Mouse (Mus musculus) lung, adult 2 months (tissue): ENCODE data around the gene Grm8. TPM values are rescaled to one million over a fixed set of nuclear protein-coding genes. Genes with fewer than 3 reads are reported as not detected.

Experiments
- DNase-seq: peaks from one replicate; pipeline ENCODE4 v3.0.0; 2022
- H3K4me1 ChIP-seq: fragments of 200-500 bp; 2 replicates; pipeline ENCODE4 v1.6.1; 2011; ENCODE audit warnings: low read length; ENCODE audit not compliant: control insufficient read depth, insufficient read depth
- H3K4me3 ChIP-seq: fragments of 200-500 bp; replicated peaks from 2 replicates; pipeline ENCODE3; 2011; ENCODE audit warnings: low read depth, mild to moderate bottlenecking, control low read depth, low read length; ENCODE audit errors: extremely low read depth
- CTCF ChIP-seq: fragments of 200-500 bp; IDR thresholded peaks from 2 replicates; pipeline ENCODE4 v1.5.1; 2011; ENCODE audit warnings: mild to moderate bottlenecking, low read length, control low read depth; ENCODE audit not compliant: insufficient read depth
- POLR2A ChIP-seq: fragments of 200-500 bp; IDR thresholded peaks from 2 replicates; pipeline ENCODE4 v1.6.1; 2011; ENCODE audit warnings: low read depth, mild to moderate bottlenecking, control low read depth, low read length, borderline replicate concordance; ENCODE audit errors: extremely low read depth
- WGBS: fragments of 180-500 bp; shearing (Covaris S2); methylation state at CpG from one replicate; pipeline ENCODE4 v1.1.7; 2018; 5-methylcytosine and 5-hydroxymethylcytosine counted together
- polyA plus RNA-seq: library from polyadenylated mRNA; depleted of rRNA; stranded (reverse); fragments of >200 nt; gene quantifications from 2 replicates; pipeline ENCODE4 v1.2.3, GENCODE M21; 2012

Grm8 gene
- polyA plus RNA-seq, 1 experiment, result not detected

DNA sequence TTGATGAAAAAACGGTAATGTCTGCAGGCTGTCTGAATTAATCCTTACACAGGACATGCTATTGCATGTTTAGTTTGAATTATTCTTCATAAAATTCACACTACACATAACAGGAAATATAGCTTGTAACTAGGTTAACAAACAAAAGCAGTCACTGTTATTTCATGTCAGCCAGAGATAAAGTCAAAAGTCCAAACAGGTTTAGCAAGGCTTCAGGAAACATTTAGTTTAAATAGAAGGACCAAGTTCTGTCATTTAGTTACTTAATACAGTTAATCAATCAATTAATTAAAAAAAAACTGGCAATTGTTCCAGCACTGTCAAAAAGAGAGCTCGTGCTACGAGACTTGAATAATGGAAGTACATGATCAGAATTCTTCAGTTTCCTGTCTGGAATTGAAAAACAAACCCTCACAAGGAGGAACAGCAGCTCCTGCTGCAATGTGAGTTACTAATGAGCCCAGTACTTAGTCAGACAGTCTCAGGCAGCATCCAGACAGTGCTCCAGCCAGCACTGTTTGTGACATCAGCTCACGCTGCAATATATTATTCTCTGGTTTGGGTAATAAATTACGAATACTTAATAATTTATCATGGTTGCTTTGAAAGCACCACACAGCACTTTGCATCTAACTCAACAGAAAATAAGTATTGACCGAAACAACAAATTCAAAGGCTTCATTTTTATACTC is 334.0 kb downstream of the Grm8 start:
- 62% methylated on average over 6 of the region's 6 CpGs for whole genome bisulfite sequencing

DNA sequence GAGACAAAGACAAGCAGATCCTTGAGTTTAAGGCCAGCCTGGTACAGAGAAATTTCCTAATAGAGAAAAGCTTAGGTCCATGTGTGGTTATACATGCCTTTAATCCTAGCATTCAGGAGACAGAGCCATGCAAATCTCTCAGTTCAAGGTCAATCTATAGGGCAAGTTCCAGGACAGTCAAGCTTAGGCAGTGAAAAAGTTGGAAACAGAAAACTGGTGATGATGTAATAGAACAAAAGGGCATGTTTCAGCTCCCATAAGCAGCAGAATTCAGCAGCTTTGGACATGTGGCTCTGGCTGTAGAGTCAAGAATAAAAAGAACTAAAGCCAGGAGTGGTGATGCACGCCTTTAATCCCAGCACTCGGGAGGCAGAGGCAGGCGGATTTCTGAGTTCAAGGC is 336.2 kb downstream of the Grm8 start:
- 89% methylated on average over 3 of the region's 3 CpGs for WGBS
- TF ChIP-seq POLR2A (no peak), CTCF (no peak)
- DNase-seq, result no peak

More for the DNA sequence above, 334.0 kb downstream of the Grm8 start:
- no peak for TF ChIP-seq POLR2A
- TF ChIP-seq CTCF, result no peak
- no peak for DNase-seq
- no peak overlapping the region for H3K4me3 ChIP-seq
- H3K4me1 ChIP-seq, result no peaks in the 10 kb centered on the region

DNA sequence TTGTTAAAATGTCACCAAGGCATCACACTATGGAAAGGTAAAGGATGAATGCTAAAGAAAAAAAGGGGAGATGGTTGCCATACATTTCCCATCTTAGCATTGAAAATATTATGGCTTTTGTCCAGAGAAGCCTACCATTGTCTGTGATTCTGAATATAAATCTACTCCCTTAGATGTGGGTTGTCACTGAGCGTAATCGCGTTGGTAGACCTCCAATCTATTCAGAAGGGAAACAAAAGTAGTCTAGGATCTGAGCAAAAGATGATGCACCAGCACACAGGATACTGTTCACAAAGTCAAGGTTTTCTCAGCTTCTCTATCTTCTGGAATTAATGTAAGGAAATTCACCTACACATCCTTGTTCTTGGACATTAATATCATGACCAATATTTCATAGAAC is 345.4 kb downstream of the Grm8 start:
- no peak for DNase-seq
- TF ChIP-seq POLR2A, result no peak
- no peak for TF ChIP-seq CTCF
- 93% methylated on average over 3 of the region's 3 CpGs for WGBS
- H3K4me1 ChIP-seq, result no peaks in the 10 kb centered on the region
- no peak overlapping the region for H3K4me3 ChIP-seq

More for the DNA sequence above, 336.2 kb downstream of the Grm8 start:
- Histone ChIP-seq H3K4me1 (no peaks in the 10 kb centered on the region), H3K4me3 (no peak overlapping the region)

DNA sequence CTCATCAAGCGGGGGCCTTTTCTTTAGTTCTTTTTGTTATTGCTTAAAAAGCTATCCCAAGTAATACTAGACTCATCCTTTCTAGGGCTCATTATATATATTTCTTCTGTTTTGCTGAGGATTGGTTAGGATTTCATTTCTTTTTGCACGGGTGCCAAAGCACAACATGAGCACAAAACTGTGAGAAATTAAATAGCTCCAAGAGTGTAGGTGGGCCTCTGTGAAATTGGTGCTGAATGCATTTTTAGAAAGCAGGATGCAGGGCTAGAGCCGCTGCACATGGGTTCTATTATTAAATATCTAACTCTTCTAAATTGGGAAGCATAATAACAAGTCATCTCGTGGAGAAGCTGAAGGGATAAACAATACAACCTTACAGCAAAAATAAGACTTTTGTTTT is 345.8 kb downstream of the Grm8 start:
- Histone ChIP-seq H3K4me1 (no peaks in the 10 kb centered on the region), H3K4me3 (no peak overlapping the region)
- DNase-seq, result no peak
- no peak for TF ChIP-seq POLR2A
- 77% methylated on average over 4 of the region's 4 CpGs for WGBS

DNA sequence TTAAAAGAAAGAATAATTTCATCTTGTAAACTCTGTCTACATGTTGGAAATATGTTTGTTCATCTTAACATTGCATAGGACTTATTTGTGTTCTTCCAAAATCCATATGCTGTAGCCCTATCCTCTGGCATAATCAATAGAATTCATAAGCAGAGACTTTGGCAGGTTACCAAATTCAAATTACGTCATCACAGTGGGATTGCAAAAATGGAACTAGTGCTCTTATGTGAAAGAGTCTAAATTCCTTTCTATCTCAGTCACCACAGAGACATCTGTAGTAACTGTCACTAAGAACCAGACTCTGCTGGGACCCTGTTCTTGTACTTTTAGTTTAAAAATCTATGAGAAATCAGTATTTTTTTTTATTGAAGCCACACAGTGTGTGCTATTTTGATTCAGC is 352.7 kb downstream of the Grm8 start:
- WGBS, result 49% methylated on average over 1 of the region's 1 CpGs

DNA sequence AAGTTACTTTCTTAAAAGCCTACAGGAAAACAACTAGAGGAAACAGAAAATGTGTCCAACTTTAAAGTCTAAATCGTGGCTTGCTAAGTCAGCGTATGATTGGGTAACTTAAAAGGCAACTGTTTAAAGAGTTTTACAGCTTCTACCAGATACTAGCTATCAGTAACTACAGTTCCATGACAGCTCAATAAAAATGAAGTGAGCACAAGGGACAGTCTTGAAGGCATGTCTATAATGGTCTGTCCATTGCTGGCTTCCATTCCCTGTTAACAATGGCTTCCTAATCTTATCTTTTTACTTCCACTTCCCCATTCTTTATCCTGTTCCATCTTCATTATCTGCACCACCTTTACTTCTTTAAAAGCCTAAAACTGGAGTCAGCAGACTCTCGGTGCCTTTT is 353.6 kb downstream of the Grm8 start:
- 69% methylated on average over 3 of the region's 3 CpGs for WGBS
- TF ChIP-seq POLR2A (no peak), CTCF (no peak)
- Histone ChIP-seq H3K4me1 (no peaks in the 10 kb centered on the region), H3K4me3 (no peak overlapping the region)
- no peak for DNase-seq

More for the DNA sequence above, 352.7 kb downstream of the Grm8 start:
- DNase-seq, result no peak
- Histone ChIP-seq H3K4me1 (no peaks in the 10 kb centered on the region), H3K4me3 (no peak overlapping the region)
- TF ChIP-seq POLR2A, result no peak
- TF ChIP-seq CTCF, result no peak

DNA sequence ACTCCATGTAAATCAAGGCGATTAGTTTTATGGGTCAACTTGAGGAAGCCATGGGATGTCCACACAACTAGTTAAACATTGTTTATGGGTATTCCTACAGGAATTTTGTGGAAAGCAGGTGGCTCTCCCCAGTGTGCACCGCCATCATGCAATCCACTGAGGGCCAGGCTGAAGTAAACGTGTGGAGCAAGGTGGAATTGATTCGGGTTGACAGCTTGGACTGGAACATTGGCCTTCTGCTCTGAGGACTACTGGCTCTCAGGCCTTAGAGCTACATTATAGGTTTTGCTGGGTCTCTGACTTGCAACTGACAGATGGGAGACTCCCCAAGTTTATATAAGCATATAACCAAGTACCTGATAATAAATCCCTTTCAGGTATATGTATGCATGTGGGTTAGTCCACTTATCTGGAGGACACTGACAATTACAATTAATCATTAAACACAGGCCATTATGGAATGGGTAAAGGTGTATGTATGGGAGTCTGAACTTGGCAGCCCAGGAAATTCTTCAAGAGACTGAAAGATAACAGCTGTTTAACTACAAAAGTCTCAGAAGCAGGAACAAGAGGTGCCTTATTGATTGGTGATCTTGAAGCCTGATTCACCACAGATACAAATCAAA is 359.2 kb downstream of the Grm8 start:
- no peak for DNase-seq
- TF ChIP-seq CTCF (no peak), POLR2A (no peak)
- H3K4me3 ChIP-seq, result no peak overlapping the region
- 76% methylated on average over 4 of the region's 4 CpGs for WGBS
- no peaks in the 10 kb centered on the region for H3K4me1 ChIP-seq

DNA sequence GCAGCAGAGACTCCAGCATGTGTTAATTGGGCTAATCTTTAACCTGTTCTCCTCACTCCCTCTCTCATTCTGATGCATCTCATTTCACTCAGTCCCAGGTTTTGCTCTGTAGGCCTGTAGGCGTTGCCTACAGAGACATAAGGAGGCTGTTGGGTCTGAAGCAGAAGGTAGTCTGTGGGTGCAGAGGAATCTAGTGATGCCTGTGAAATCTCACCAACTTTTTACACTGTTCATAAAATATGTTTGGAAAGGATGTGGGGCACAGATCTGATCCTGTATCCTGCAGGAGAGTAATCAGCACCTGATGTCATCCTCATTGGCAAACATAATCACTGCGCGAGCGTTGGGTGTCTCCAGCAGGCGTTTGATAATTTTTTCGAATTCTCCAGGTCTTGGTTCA is 372.9 kb downstream of the Grm8 start:
- Histone ChIP-seq H3K4me3 (no peak overlapping the region), H3K4me1 (no peaks in the 10 kb centered on the region)
- DNase-seq, result no peak
- WGBS, result 82% methylated on average over 6 of the region's 6 CpGs
- no peak for TF ChIP-seq CTCF
- no peak for TF ChIP-seq POLR2A

DNA sequence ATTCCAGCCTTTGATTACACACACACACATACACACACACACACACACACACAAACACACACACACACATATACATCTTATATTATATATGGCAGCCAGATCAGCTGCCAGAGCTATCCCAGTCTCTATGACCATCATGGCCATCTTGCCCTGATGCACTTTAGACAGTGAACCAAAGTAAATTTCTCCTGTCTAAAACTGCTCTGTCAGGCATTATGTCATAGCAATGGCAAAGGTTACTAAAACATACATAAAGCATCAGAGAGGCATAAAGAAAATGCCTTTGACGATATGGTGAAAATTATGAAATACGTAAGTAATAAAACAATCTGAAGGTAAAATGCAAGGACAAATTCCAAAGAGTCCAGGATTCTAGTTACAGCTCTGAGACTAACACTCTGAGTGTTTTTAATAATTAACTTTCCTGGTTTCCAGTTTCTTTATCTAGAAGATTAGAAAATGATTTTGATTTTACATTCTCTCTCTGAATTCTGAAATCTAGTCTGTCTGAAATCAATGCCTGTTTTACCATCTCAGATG is 381.6 kb downstream of the Grm8 start:
- TF ChIP-seq POLR2A (no peak), CTCF (no peak)
- 85% methylated on average over 2 of the region's 2 CpGs for WGBS
- H3K4me1 ChIP-seq, result no peaks in the 10 kb centered on the region

DNA sequence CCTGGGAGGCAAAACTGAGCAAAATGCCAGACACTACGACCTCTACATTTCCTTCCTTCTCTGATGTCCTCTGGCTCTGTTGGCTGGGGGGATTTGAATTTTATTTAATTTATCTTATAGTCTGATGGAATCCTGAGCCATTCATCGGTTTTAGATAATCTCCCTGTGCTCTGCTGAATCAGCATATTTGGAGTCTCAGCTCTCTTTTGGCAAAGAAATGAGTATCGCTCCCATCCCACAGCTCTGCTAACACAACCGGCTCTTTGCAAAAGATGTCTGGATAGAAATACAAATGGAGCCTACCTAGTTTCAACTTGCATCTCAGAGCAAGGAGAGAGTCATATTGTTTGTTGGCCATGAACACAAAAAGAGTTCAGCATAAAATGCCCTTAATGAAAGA is 388.5 kb downstream of the Grm8 start:
- no peaks in the 10 kb centered on the region for H3K4me1 ChIP-seq
- WGBS, result 72% methylated on average over 4 of the region's 4 CpGs
- DNase-seq, result no peak
- TF ChIP-seq CTCF (no peak), POLR2A (no peak)
- H3K4me3 ChIP-seq, result no peak overlapping the region

More for the DNA sequence above, 381.6 kb downstream of the Grm8 start:
- H3K4me3 ChIP-seq, result no peak overlapping the region
- no peak for DNase-seq
